Mouse (Mus musculus): ENCODE measurements around the gene Shf. TPM values are rescaled to one million over a fixed set of nuclear protein-coding genes. Genes with fewer than 3 reads are reported as not detected.
"Not testable (repeated sequence)": the region's sequence is repeated elsewhere in the genome, so short reads cannot be mapped to it uniquely, and the experiment has no call there.

Gene Shf
- polyA plus RNA-seq, 1 experiment from 2014 or later: 10.2 TPM

GRCm38 (mm10) chr2:122354191-122354929 is 14.6 kb downstream of the Shf start:
- Histone ChIP-seq H3K9ac (replicated peaks) (peak overlapping the region; percentile 7; the same call in 1 of the 2 replicates), H3K27ac (peak overlapping the region; percentile 71), H3K4me1 (replicated peaks) (peaks cover 55% of the 10 kb centered on the region)

GRCm38 (mm10) chr2:122353765-122354164 is 15.2 kb downstream of the Shf start:
- Histone ChIP-seq H3K9me3 (no peaks in the 10 kb centered on the region), H3K4me3 (replicated peaks) (no peak overlapping the region), H3K27ac (peak overlapping the region; percentile 71), H3K4me2 (replicated peaks) (no peak overlapping the region), H3K9ac (replicated peaks) (peak overlapping the region; percentile 7; the same call in 1 of the 2 replicates), H3K27me3 (no peaks in the 10 kb centered on the region), H3K4me1 (replicated peaks) (peaks cover 59% of the 10 kb centered on the region), H3K36me3 (peaks cover 45% of the 10 kb centered on the region)
- no peak for ATAC-seq
- WGBS: 87% methylated on average over 8 of the region's 8 CpGs

More at GRCm38 (mm10) chr2:122354191-122354929, 14.6 kb downstream of the Shf start:
- peaks cover 51% of the 10 kb centered on the region for H3K36me3 ChIP-seq
- no peaks in the 10 kb centered on the region for H3K9me3 ChIP-seq
- H3K4me2 ChIP-seq (replicated peaks): no peak overlapping the region
- no peaks in the 10 kb centered on the region for H3K27me3 ChIP-seq
- ATAC-seq: no peak
- no peak overlapping the region for H3K4me3 ChIP-seq (replicated peaks)
- WGBS: 50% methylated on average over 12 of the region's 12 CpGs

- Histone ChIP-seq H3K9me3 (no peaks in the 10 kb centered on the region), H3K4me3 (replicated peaks) (no peak overlapping the region), H3K4me1 (replicated peaks) (peaks cover 63% of the 10 kb centered on the region), H3K4me2 (replicated peaks) (no peak overlapping the region), H3K36me3 (peaks cover 41% of the 10 kb centered on the region), H3K27ac (peak overlapping the region; percentile 87), H3K9ac (replicated peaks) (no peak overlapping the region), H3K27me3 (no peaks in the 10 kb centered on the region)
- WGBS: 84% methylated on average over 6 of the region's 6 CpGs
- no peak for ATAC-seq
Observed at GRCm38 (mm10) chr2:122352992-122353391, 16.0 kb downstream of the Shf start.

GRCm38 (mm10) chr2:122351931-122352329 is 17.0 kb downstream of the Shf start:
- Histone ChIP-seq H3K9ac (replicated peaks) (0 out of 2 replicates have a peak overlapping the region, but pooled peaks have one; percentile 17), H3K4me2 (replicated peaks) (no peak overlapping the region), H3K9me3 (no peaks in the 10 kb centered on the region), H3K4me3 (replicated peaks) (no peak overlapping the region), H3K27me3 (no peaks in the 10 kb centered on the region), H3K4me1 (replicated peaks) (peaks cover 68% of the 10 kb centered on the region), H3K27ac (peak overlapping the region; percentile 87), H3K36me3 (peaks cover 31% of the 10 kb centered on the region)
- 11% methylated on average over 4 of the region's 4 CpGs for WGBS
- peak; percentile 31 for ATAC-seq

- Histone ChIP-seq H3K27me3 (no peaks in the 10 kb centered on the region), H3K4me3 (replicated peaks) (no peak overlapping the region), H3K9me3 (no peaks in the 10 kb centered on the region), H3K4me1 (replicated peaks) (peaks cover 68% of the 10 kb centered on the region), H3K4me2 (replicated peaks) (no peak overlapping the region), H3K36me3 (peaks cover 25% of the 10 kb centered on the region), H3K27ac (peak overlapping the region; percentile 87), H3K9ac (replicated peaks) (0 out of 2 replicates have a peak overlapping the region, but pooled peaks have one; percentile 17)
- WGBS: 62% methylated on average over 5 of the region's 5 CpGs
- ATAC-seq: no peak
Observed at GRCm38 (mm10) chr2:122351156-122351930, 17.6 kb downstream of the Shf start.

GRCm38 (mm10) chr2:122349136-122349785 is 19.7 kb downstream of the Shf start:
- Histone ChIP-seq H3K36me3 (peaks cover 13% of the 10 kb centered on the region), H3K4me2 (replicated peaks) (peak overlapping the region; percentile 61), H3K27me3 (no peaks in the 10 kb centered on the region), H3K4me1 (replicated peaks) (peaks cover 61% of the 10 kb centered on the region), H3K9ac (replicated peaks) (peak overlapping the region; percentile 82), H3K27ac (peak overlapping the region; percentile 98), H3K9me3 (no peaks in the 10 kb centered on the region), H3K4me3 (replicated peaks) (peak overlapping the region; percentile 44)
- peak; percentile 64 for ATAC-seq
- WGBS: 7% methylated on average over 13 of the region's 14 CpGs

- H3K36me3 ChIP-seq: peaks cover 7% of the 10 kb centered on the region
- peak overlapping the region; percentile 61 for H3K4me2 ChIP-seq (replicated peaks)
- peak overlapping the region; percentile 44 for H3K4me3 ChIP-seq (replicated peaks)
- peak overlapping the region; percentile 82 for H3K9ac ChIP-seq (replicated peaks)
- ATAC-seq: peak; percentile 86
- no peaks in the 10 kb centered on the region for H3K27me3 ChIP-seq
- H3K4me1 ChIP-seq (replicated peaks): peaks cover 55% of the 10 kb centered on the region
- under 1% methylated on average over 61 of the region's 63 CpGs for WGBS
- peak overlapping the region; percentile 98 for H3K27ac ChIP-seq
- H3K9me3 ChIP-seq: no peaks in the 10 kb centered on the region
Observed at GRCm38 (mm10) chr2:122348531-122349131, 20.3 kb downstream of the Shf start.

- Histone ChIP-seq H3K27ac (no peak overlapping the region), H3K9me3 (no peaks in the 10 kb centered on the region), H3K36me3 (no peaks in the 10 kb centered on the region), H3K4me1 (replicated peaks) (peaks cover 41% of the 10 kb centered on the region), H3K9ac (replicated peaks) (no peak overlapping the region), H3K27me3 (no peaks in the 10 kb centered on the region), H3K4me3 (replicated peaks) (no peak overlapping the region), H3K4me2 (replicated peaks) (no peak overlapping the region)
- ATAC-seq: no peak
- 97% methylated on average over 3 of the region's 3 CpGs for WGBS
Observed at GRCm38 (mm10) chr2:122347257-122347656, 21.7 kb downstream of the Shf start.

GRCm38 (mm10) chr2:122346164-122346563 is 22.8 kb downstream of the Shf start:
- WGBS: 85% methylated on average over 6 of the region's 6 CpGs
- not testable (repeated sequence) for ATAC-seq; H3K4me2 ChIP-seq (replicated peaks); H3K4me3 ChIP-seq (replicated peaks); H3K36me3 ChIP-seq; H3K9ac ChIP-seq (replicated peaks); H3K27me3 ChIP-seq; H3K9me3 ChIP-seq; H3K27ac ChIP-seq
- peaks cover 30% of the 10 kb centered on the region for H3K4me1 ChIP-seq (replicated peaks)

GRCm38 (mm10) chr2:122345106-122345893 is 23.7 kb downstream of the Shf start:
- Histone ChIP-seq H3K36me3 (no peaks in the 10 kb centered on the region), H3K27me3 (no peaks in the 10 kb centered on the region), H3K9me3 (no peaks in the 10 kb centered on the region), H3K9ac (replicated peaks) (no peak overlapping the region), H3K4me3 (replicated peaks) (no peak overlapping the region), H3K27ac (no peak overlapping the region), H3K4me1 (replicated peaks) (peaks cover 22% of the 10 kb centered on the region), H3K4me2 (replicated peaks) (no peak overlapping the region)
- 87% methylated on average over 6 of the region's 6 CpGs for WGBS
- ATAC-seq: no peak

GRCm38 (mm10) chr2:122337291-122337690 is 31.7 kb downstream of the Shf start:
- Histone ChIP-seq H3K4me2 (replicated peaks) (peak overlapping the region; percentile 41), H3K36me3 (no peaks in the 10 kb centered on the region), H3K9me3 (no peaks in the 10 kb centered on the region), H3K27ac (no peak overlapping the region), H3K4me1 (replicated peaks) (no peaks in the 10 kb centered on the region), H3K4me3 (replicated peaks) (peak overlapping the region; percentile 13; the same call in 1 of the 2 replicates), H3K27me3 (no peaks in the 10 kb centered on the region), H3K9ac (replicated peaks) (no peak overlapping the region)
- ATAC-seq: peak; percentile 54
- 74% methylated on average over 21 of the region's 21 CpGs for WGBS

Data from midbrain, embryonic 13.5 days (tissue).